Mouse (Mus musculus) yolk sac, embryonic 10.5 days (tissue): Measurements from ENCODE around the gene Mrps18c.
A peak's percentile ranks its signal among the peaks of the same experiment; 100 is the strongest.

ENCODE experiments used
- DNase-seq: peaks from one replicate; pipeline ENCODE4 v3.0.0-alpha.2; 2017; ENCODE audit warnings: low spot score

The Mrps18c gene

DNA sequence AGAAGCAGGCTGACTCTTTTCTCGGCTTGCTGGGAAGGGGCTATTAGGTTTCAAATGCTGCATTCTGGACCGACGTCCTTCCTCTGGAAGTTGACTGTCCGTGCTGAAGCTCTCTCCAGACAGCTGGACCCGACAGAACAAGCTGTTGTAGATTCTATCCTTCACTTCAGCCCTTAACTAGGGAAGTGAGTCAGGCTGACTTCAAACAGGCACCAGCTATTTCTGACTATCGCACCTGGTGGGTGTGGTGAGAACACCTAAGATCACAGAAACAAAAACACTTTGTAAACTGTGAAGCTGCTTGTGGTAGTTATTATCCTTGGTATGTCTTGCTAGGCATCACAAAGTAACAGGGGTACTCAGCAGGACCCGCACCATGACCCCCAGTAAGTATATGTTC, 28.1 kb downstream of the Mrps18c start:
- no peak for DNase-seq

DNA sequence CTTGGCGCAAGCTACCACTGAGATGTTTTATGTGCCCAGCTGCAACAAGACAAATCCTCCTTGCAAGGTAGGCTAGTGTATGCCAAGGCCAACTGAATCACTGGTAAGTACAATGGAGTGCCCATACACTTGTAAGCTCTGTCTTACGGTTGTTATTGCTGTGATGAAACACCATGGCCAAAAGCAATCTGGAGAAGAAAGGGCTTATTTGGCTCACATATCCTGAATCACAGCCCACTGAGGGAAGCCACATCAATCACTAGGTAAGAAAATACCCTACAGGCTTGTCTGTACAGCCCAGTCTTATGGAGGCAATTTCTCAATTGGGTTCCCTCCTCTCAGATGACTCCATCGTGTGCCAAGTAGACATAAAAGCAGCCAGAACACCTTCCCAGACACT, 30.3 kb downstream of the Mrps18c start:
- no peak for DNase-seq

DNA sequence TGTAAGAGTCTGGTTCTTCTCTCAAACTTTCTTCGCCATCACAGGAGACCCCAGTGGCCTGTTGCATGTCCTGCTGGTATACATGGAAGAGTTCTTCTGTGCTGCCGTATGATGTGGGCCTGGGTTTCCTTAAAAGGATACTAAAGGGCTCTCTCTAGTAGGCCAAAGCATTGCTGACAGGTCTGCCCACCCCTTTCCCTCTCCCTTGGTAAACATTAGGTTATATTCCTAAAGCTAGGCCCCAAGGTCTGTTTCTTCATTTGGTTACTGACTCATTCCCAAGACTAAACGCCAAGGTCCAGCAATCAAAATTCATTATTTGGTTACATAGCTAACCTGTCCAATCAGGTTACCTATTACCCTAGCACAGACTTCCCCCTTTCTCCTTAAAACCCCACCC, 34.3 kb downstream of the Mrps18c start:
- DNase-seq: no peak

DNA sequence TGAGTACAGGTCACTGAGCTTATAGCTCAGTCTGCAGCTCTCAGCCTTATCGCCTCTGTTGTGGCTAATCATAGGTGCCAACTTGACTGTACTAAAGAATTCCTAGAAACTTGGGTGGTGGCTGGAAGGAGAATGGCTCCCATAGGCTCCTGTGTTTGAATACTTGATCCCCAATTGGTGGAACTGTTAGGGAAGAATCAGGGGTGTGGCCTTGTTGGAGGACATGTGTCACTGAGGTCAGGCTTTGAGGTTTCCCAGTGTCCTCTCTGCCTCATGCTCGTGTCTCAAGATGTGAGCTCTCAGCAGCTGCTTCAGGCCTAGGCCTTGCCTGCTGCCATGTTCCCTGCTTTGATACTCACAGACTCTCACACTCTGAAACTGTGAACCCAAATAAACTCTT, 35.4 kb downstream of the Mrps18c start:
- DNase-seq: no peak

DNA sequence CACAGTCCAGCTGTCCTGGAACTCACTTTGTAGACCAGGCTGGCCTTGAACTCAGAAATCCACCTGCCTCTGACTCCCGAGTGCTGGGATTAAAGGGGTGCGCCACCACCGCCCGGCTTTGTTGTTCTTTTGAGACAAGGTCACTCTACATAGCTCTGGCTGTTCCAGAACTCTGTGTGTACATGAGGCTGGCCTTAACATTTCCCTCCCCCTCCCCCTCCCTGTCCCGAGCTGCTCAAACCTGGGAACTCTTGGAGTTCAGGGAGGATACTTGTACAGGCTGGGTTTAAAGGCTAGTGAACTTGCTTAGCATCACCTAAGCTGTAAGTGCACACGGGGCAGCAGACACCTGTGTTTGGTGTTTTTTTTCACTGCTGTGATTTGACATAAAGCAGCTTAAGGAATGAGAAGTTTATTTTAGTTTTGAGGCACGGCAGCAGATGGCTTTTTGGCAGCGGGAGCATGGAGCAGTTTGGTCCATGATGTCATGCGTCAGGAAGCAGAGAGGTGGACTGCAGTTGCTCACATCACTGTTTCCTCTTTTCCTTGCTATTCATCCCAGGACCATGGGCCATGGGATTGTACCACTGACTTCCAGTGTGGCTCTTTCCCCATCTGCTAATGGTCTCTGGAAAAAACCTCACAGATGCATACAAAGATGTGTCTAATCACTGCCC, 37.6 kb downstream of the Mrps18c start:
- no peak for DNase-seq

DNA sequence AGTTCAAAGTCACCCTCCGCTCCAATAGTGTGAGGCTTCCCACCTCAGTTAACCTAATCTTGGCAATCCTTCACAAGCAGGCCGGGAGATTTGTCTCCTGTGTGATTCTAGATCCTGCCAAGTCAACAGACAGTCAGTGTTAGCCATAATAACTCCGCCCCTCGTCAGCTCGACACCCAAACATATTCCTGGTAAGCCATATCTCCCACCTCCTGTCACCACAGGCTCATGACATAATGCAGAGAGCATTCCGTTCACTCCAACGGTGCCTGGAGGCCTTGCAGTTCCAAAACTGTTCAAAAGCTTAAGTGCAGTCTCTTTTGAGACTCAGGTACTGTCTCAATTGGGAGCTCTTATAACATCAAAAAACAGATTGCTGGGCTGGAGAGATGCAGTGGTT, 39.5 kb downstream of the Mrps18c start:
- DNase-seq: peak; percentile 19

DNA sequence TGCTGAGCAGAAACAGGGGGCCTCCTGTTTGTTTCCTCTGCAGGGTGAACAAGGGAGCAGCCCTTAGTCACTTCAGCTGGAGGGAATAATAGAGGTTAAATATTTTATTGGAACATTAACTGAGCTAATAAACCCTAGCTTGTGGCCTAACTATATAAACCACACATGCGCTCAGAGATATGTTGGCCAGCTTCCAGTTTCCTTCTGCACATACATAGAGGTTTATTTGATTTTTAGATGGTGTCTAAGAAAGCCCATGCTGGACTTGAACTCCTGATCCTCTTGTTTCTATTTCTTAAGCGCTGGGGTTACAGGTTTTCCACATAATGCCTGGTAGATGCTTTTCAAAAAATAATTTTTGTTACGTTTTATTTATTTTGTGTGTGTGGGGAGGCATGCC, 46.1 kb downstream of the Mrps18c start:
- no peak for DNase-seq

DNA sequence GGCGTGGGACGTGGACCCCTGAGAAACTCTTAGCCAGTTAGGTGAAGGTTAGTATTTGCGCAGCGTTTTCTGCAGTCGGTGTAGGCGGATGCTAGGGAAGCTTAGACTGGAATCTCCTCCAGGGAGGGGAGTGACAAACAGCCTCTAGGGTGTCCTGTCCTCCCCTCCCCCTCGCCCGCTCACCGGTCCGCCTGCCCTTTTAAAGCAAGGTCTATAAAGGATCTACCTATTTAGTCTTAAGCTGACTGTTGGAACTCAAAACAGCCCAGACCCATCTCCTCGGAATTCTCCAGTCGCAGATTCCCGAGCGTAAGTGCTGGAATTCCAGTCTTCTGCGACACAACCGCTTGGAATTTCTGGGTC, 47.0 kb downstream of the Mrps18c start, which contains the start of gene Gpat3:
Gene Gpat3 (plus strand): TSS at position 229 of the 363 bp plus-strand sequence.
- no peak for DNase-seq

DNA sequence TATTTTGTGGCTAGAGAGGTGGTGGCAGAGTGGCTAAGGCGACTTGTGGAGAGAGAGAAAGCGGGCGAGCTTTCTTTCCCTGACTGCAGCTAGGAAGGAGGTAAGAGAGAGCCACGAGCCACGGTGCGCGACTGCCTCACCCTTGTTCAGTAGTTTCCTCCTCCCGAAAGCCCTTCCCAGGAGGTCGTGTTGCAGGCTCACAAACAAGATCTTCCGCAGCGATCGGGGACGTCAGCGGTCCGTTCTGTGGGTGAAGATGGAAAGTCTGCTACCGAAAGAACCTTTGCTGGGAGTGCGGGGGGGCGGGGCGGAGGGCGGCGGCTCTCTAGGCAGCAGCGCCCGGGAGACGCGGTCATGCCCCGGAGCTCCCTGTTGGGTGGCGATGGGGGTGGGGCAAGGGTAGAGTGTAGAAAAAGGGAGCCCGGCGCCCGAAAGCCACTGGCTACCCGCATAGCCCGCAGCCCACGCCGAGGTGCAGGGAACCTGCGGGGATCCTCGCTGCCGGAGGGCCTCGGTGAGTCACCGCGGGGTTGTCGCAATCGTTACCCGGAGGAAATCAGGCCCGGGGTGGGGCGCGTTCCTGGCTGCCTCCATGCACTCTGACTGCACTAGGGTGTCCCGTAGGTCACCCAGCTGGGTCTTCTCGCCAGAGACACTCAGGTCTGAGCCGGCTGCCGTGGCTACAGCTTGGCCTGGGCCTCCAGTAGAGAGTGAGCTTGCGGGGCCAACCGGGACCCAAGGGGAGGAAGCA, 47.6 kb downstream of the Mrps18c start:
- DNase-seq: peak; percentile 75

DNA sequence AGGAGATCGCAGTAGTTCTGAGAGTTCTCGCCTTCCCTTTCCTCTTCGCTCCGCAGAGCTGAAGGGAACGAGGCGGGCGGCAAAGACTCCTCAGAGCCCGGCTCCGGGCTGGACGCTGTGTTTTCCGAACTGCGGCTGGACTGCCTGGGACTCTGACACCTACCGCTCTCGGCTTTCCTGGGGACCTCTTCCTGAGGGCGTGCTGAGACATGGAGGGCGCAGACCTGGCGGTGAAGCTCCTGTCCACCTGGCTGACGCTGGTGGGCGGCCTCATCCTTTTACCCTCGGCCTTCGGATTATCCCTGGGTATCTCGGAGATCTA, 48.1 kb downstream of the Mrps18c start:
- DNase-seq: no peak

DNA sequence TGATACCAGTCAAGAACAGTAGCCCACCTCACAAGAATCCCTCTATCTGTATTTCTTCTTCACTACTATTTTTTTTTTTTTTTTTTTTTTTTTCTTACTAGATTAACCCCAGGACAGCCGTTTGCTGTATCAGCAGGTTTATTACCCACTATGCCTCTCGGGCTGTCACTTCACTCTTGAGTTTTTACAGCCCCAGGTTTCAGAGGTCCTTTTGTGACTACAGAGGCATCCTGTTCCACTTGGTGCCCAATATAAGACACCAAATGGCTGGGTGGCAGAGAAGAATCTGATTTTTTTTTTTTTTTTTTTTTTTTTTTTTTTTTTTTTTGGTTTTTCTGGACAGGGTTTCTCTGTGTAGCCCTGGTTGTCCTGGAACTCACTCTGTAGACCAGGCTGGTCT, 48.7 kb downstream of the Mrps18c start:
- DNase-seq: no peak

DNA sequence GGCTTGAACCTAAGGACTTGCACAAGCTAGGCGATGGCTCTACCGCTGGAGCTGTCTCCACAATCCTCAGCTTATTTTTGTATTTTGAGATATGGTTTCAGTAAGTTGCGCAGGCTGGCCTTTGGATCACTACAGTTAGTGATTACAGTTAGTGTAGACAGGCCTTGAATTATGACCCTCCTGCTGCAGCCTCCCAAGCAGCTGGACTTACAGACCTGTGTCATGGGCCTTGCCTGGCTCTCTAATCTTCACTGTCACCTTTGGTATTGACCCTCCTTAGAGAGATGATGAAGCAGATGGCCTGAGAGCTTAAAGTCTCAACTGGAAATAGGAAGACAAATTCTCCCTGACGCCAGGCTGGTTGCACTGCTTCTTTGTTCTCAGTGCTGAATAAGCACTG, 55.5 kb downstream of the Mrps18c start:
- no peak for DNase-seq
